Comparison of ENCODE assay signal across 25 mouse cellular contexts in the genomic region with DNA sequence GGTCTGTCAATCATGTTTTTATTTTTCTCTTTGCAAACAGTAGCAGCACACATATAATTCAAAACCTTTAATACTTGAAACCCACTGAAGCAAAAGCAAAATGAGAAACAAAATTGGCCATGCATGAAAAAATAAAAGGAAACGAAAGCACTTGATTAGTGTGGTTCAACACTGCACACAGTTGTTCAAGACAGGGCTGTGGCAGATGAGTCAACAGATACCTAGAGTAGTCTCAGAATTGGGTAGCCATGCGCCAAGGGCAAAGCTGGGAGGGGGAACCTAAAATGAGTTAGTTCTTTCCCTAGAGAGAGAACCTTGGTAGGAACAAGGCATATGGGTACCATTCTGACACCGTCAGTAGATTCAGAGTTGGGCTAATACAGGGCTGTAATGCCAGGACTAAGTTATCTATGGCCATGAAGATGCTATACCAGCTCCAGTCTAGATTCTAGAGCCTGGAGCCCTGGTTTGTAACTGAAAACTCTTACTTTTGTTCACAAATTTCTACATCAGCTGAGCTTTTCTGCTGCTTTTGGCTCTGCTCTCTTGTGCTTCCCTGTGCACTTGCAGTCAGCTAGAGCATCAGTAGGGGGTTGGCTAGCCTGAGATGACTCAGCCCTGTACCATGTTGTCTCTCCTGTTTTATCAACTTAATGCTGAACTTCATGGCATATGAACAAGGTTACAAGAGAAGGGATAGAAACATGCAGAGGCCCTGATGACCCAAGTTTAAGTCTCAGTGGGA.
DNase-seq lines count a peak whose midpoint lies in the region; ATAC-seq and TF ChIP-seq lines count a peak whose summit lies in the region.
"Had no signal": no experiment of that assay in that cellular context is flagged by ENCODE, and none has a peak within 500 bp of the region (broad histone marks: within the 10 kb centered on the region; RNA-seq: fewer than 3 reads in every experiment).

No protein-coding gene starts in this region.

- H3K27me3 ChIP-seq in heart, embryonic 10.5 days (ENCODE audit: insufficient read depth, poor library complexity, severe bottlenecking), result no peaks in the 10 kb centered on the region
- H3K27me3 ChIP-seq in forebrain, embryonic 15.5 days, result no peaks in the 10 kb centered on the region
- H3K27me3 ChIP-seq: CH12.LX; forebrain, embryonic 12.5 days; hindbrain, embryonic 12.5 days; intestine, embryonic 15.5 days; kidney, embryonic 15.5 days; liver, embryonic 12.5 days; stomach, embryonic 15.5 days had no signal

- no peaks in the 10 kb centered on the region for H3K36me3 ChIP-seq in heart, embryonic 10.5 days
- no peaks in the 10 kb centered on the region for H3K36me3 ChIP-seq in forebrain, embryonic 15.5 days
- H3K36me3 ChIP-seq: forebrain, embryonic 12.5 days; hindbrain, embryonic 12.5 days; intestine, embryonic 15.5 days; kidney, embryonic 15.5 days; liver, embryonic 12.5 days; stomach, embryonic 15.5 days had no signal

- H3K4me1 ChIP-seq in heart, embryonic 10.5 days, result no peaks in the 10 kb centered on the region
- peaks cover 8% of the 10 kb centered on the region for H3K4me1 ChIP-seq in forebrain, embryonic 15.5 days
- H3K4me1 ChIP-seq: forebrain, embryonic 12.5 days; hindbrain, embryonic 12.5 days; intestine, embryonic 15.5 days; kidney, embryonic 15.5 days; liver, embryonic 12.5 days; stomach, embryonic 15.5 days had no signal

- no peaks in the 10 kb centered on the region for H3K9me3 ChIP-seq in heart, embryonic 10.5 days
- no peaks in the 10 kb centered on the region for H3K9me3 ChIP-seq in forebrain, embryonic 15.5 days
- H3K9me3 ChIP-seq: forebrain, embryonic 12.5 days; hindbrain, embryonic 12.5 days; intestine, embryonic 15.5 days; kidney, embryonic 15.5 days; liver, embryonic 12.5 days; stomach, embryonic 15.5 days had no signal

- DNase-seq in cerebellum, adult 11-12 months, result no peak
- peak; percentile 16 for DNase-seq in heart, embryonic 10.5 days (ENCODE audit: low spot score)
- no peak for DNase-seq in heart, adult 18-20 months
- DNase-seq in NIH3T3 (ENCODE audit: low read depth), result peak; percentile 35
- no peak for DNase-seq in gastrocnemius, adult 2 months
- DNase-seq: gastrocnemius, postnatal 25 days; heart, postnatal 10 days; kidney, postnatal 4 days; layer of hippocampus, adult 9-11 months; lung, embryonic 14.5 days; lung, postnatal 36 days; midbrain, embryonic 14.5 days; thymus, adult 18-20 months had no signal

- 0 out of 2 replicates have a peak, but pooled peaks have one; percentile 29 for ATAC-seq in cerebellum, adult (ENCODE audit: insufficient number of reproducible peaks, low FRiP score, low TSS enrichment)
- peak; percentile 59 for ATAC-seq in megakaryocyte, adult 5-6 weeks (ENCODE audit: poor library complexity, severe bottlenecking)
- no peak for ATAC-seq in forebrain, embryonic 15.5 days (replicated peaks)
- ATAC-seq: intestine, embryonic 15.5 days; liver, embryonic 12.5 days had no signal

- WGBS in heart, embryonic 10.5 days, result 88% methylated on average over 3 of the region's 3 CpGs
- WGBS in forebrain, embryonic 15.5 days, result 83% methylated on average over 3 of the region's 3 CpGs

- intact Hi-C loops in gastrocnemius, adult 2 months (cut with DNase I), result no loop called here

- no peak overlapping the region for H3K4me2 ChIP-seq in forebrain, embryonic 15.5 days (replicated peaks)
- H3K4me2 ChIP-seq: forebrain, embryonic 12.5 days; heart, embryonic 11.5 days; hindbrain, embryonic 12.5 days; intestine, embryonic 15.5 days; kidney, embryonic 15.5 days; liver, embryonic 12.5 days; lung, embryonic 14.5 days; stomach, embryonic 15.5 days had no signal

- H3K4me3 ChIP-seq in heart, embryonic 10.5 days, result no peak overlapping the region
- H3K4me3 ChIP-seq in forebrain, embryonic 15.5 days, result no peak overlapping the region
- H3K4me3 ChIP-seq in gastrocnemius, adult 2 months, result no peak overlapping the region
- H3K4me3 ChIP-seq: forebrain, embryonic 12.5 days; hindbrain, embryonic 12.5 days; intestine, embryonic 15.5 days; kidney, embryonic 15.5 days; liver, embryonic 12.5 days; myocyte; stomach, embryonic 15.5 days had no signal

- no peak for TF ChIP-seq CTCF in gastrocnemius, adult 2 months (IDR thresholded peaks at IDR 0.05)

- H3K27ac ChIP-seq in heart, embryonic 10.5 days, result no peak overlapping the region
- no peak overlapping the region for H3K27ac ChIP-seq in forebrain, embryonic 15.5 days (replicated peaks)
- H3K27ac ChIP-seq in gastrocnemius, adult 2 months, result no peak overlapping the region
- H3K27ac ChIP-seq: forebrain, embryonic 12.5 days; hindbrain, embryonic 12.5 days; intestine, embryonic 15.5 days; kidney, embryonic 15.5 days; liver, embryonic 12.5 days; stomach, embryonic 15.5 days had no signal

- H3K9ac ChIP-seq in forebrain, embryonic 15.5 days (replicated peaks), result no peak overlapping the region
- H3K9ac ChIP-seq: forebrain, embryonic 12.5 days; hindbrain, embryonic 12.5 days; intestine, embryonic 15.5 days; kidney, embryonic 15.5 days; liver, embryonic 12.5 days; lung, embryonic 14.5 days; stomach, embryonic 15.5 days had no signal

Comparison
In these comparisons a context has a peak if more than half of its experiments do, and no peak if none do; other contexts are left out.
1. DNase-seq: peak in heart, embryonic 10.5 days (single experiment) and NIH3T3 (single experiment); none in cerebellum, adult 11-12 months (single experiment), heart, adult 18-20 months (0 of 2) and gastrocnemius, adult 2 months (single experiment).